Mouse (Mus musculus) E14TG2a.4 (cell line): Measurements from ENCODE around the gene 2810006K23Rik.

Experiments used
- CTCF ChIP-seq: conservative IDR thresholded peaks from 2 replicates; pipeline ENCODE4 v1.5.1; 2014; ENCODE audit warnings: low read length
- NANOG ChIP-seq: IDR thresholded peaks from 2 replicates; pipeline ENCODE4 v1.6.1; 2014; ENCODE audit warnings: borderline replicate concordance, low read length, mixed read lengths

DNA sequence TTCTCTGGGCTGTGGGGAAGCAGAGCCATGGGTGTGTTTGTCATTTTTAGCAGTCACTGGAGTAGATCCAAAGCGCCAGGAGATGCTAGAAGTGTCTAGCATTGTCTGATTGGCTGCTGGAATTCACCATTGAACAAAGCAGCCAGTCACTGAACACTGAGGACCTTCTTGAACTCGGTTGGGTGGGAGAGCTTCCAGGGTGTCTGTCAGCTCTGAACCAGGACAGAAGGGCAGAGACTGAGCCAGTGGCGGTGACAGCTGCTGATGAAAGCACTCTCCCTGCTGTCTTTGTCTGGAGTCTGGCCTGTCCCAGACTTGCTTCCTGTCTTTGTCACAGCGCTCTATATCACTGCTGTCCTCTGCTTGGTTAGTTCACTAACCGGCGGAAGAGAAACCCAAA, 6.5 kb downstream of the 2810006K23Rik start:
- no peak for TF ChIP-seq CTCF
- TF ChIP-seq NANOG: no peak
